Mouse (Mus musculus) kidney, embryonic 16.5 days (tissue): ENCODE measurements around the gene Asb13. TPM values are rescaled to one million over a fixed set of nuclear protein-coding genes. Genes with fewer than 3 reads are reported as not detected.

ENCODE experiments used
- ATAC-seq: fragments of 200-750 bp; cut with Nextera tagmentation; 2 replicates; pipeline ENCODE4 v1.8.0; 2017; ENCODE audit warnings: moderate TSS enrichment; ENCODE audit not compliant: low FRiP score, low TSS enrichment
- H3K27ac ChIP-seq: fragments of 300-500 bp; sonication (generic); 2 replicates; pipeline ENCODE4 v1.5.1; 2014; ENCODE audit warnings: low read length
- H3K27me3 ChIP-seq: fragments of 300-500 bp; sonication (generic); 2 replicates; pipeline ENCODE4 v1.6.1; 2014; ENCODE audit warnings: low read length, control low read depth, mixed read lengths; ENCODE audit not compliant: insufficient read depth
- H3K36me3 ChIP-seq: fragments of 300-500 bp; sonication (generic); 2 replicates; pipeline ENCODE4 v1.6.1; 2014; ENCODE audit warnings: low read length, control low read depth, mixed read lengths; ENCODE audit not compliant: insufficient read depth
- H3K4me1 ChIP-seq: fragments of 300-500 bp; sonication (generic); 2 replicates; pipeline ENCODE4 v1.6.1; 2014; ENCODE audit warnings: low read length, control low read depth, mixed read lengths; ENCODE audit not compliant: insufficient read depth
- H3K4me2 ChIP-seq: fragments of 300-500 bp; sonication (generic); replicated peaks from 2 replicates; pipeline ENCODE4 v1.6.1; 2014; ENCODE audit warnings: low read depth, low read length
- H3K4me3 ChIP-seq: fragments of 300-500 bp; sonication (generic); 2 replicates; pipeline ENCODE4 v1.5.1; 2014; ENCODE audit warnings: mild to moderate bottlenecking, low read length
- H3K9ac ChIP-seq: fragments of 300-500 bp; sonication (generic); replicated peaks from 2 replicates; pipeline ENCODE4 v1.6.1; 2014; ENCODE audit warnings: low read length
- H3K9me3 ChIP-seq: fragments of 300-500 bp; sonication (generic); 2 replicates; pipeline ENCODE4 v1.6.1; 2016; ENCODE audit warnings: low read length, control low read depth
- WGBS: fragments of 180-500 bp; shearing (Covaris S2); extraction: QIAGEN DNeasy Blood & Tissue Kit; methylation state at CpG from one replicate; pipeline ENCODE4 v1.1.7; 2014; 5-methylcytosine and 5-hydroxymethylcytosine counted together
- polyA plus RNA-seq: library from polyadenylated mRNA; unstranded; fragments of >200 nt; fragmentation: Nextera tagmentation; extraction: Ambion mirVana; gene quantifications from 2 replicates; pipeline ENCODE4 v1.2.1, GENCODE M21; 2015

The Asb13 gene
- polyA plus RNA-seq, result 16.0 and 19.8 TPM in 2 replicates

DNA sequence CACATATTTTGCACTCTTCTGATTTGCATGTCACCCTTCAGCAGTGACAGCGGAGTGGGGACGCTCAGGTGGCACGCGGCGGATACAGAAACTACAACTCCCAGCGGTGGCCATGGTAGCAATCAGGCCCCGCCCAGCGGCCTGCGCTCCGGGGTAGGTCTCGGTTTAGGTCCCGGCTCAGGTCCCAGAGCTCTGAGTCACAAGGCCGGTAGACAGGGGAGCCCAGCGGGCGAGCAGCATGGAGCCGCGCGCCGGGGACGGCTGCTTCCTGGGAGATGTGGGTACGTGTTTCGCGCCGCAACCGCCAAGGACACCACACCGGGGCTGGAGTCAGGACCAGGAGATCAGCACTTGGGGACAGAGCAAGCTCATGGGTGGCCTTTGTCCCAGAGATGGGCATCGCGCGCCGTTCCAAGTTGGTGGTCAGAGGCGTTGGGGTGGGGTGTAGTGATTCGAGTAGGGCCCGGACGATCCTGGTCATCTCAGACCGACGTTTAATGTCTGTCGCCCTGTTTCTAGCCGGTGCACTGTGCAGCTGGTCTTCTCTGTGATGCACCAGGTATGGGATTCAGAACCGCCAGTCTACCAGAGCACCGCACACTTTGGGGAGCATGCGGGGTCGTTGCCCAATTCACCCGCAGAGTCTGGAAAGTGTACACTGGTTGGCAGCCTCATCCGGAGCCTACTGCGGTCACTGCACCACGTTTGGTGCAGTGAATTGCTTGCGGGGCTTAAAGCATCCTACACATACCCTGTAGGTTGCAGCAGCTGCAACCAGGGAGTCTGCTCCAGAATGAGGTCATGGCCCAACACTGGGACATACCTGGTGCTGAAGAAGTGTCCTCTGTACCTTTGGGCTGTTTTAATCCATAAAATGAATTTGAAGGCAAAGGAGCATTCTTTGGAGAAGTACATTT lies at the start of gene Asb13:
Gene Asb13 (plus strand): TSS at position 138 of the 917 bp plus-strand sequence.
- Histone ChIP-seq H3K4me2 (peak within 1 kb of the TSS; percentile 83), H3K36me3 (no peaks in the 10 kb centered on the region), H3K4me1 (peaks cover 8% of the 10 kb centered on the region; the same call in 1 of the 2 replicates), H3K9me3 (peaks cover 4% of the 10 kb centered on the region; the same call in 1 of the 2 replicates), H3K27ac (no peak within 1 kb of the TSS), H3K27me3 (no peaks in the 10 kb centered on the region), H3K9ac (peak within 1 kb of the TSS; percentile 84), H3K4me3 (peak within 1 kb of the TSS; percentile 78)
- under 1% methylated on average over 47 of the region's 47 CpGs for WGBS
- peak; percentile 97 for ATAC-seq

GRCm38 (mm10) chr13:3590789-3591188 lies 43.0 kb upstream of the Asb13 start:
- 90% methylated on average over 3 of the region's 3 CpGs for WGBS
- peaks cover 39% of the 10 kb centered on the region for H3K36me3 ChIP-seq

GRCm38 (mm10) chr13:3594311-3594710 lies 39.5 kb upstream of the Asb13 start:
- Histone ChIP-seq H3K4me1 (no peaks in the 10 kb centered on the region), H3K36me3 (peaks cover 34% of the 10 kb centered on the region), H3K9ac (no peak overlapping the region), H3K4me2 (no peak overlapping the region), H3K27ac (no peak overlapping the region), H3K27me3 (no peaks in the 10 kb centered on the region), H3K4me3 (no peak overlapping the region), H3K9me3 (no peaks in the 10 kb centered on the region)
- WGBS, result 83% methylated on average over 1 of the region's 1 CpGs
- no peak for ATAC-seq

More at GRCm38 (mm10) chr13:3590789-3591188, 43.0 kb upstream of the Asb13 start:
- Histone ChIP-seq H3K4me2 (no peak overlapping the region), H3K9me3 (no peaks in the 10 kb centered on the region), H3K4me1 (no peaks in the 10 kb centered on the region), H3K27ac (no peak overlapping the region), H3K9ac (no peak overlapping the region), H3K27me3 (no peaks in the 10 kb centered on the region), H3K4me3 (no peak overlapping the region)
- no peak for ATAC-seq

GRCm38 (mm10) chr13:3596232-3596631 lies 37.6 kb upstream of the Asb13 start:
- ATAC-seq, result no peak
- H3K36me3 ChIP-seq, result peaks cover 25% of the 10 kb centered on the region
- WGBS, result 95% methylated on average over 6 of the region's 6 CpGs
- no peaks in the 10 kb centered on the region for H3K27me3 ChIP-seq
- H3K4me3 ChIP-seq, result no peak overlapping the region
- H3K4me2 ChIP-seq, result no peak overlapping the region
- H3K27ac ChIP-seq, result no peak overlapping the region
- H3K9ac ChIP-seq, result no peak overlapping the region
- H3K4me1 ChIP-seq, result no peaks in the 10 kb centered on the region
- H3K9me3 ChIP-seq, result no peaks in the 10 kb centered on the region

DNA sequence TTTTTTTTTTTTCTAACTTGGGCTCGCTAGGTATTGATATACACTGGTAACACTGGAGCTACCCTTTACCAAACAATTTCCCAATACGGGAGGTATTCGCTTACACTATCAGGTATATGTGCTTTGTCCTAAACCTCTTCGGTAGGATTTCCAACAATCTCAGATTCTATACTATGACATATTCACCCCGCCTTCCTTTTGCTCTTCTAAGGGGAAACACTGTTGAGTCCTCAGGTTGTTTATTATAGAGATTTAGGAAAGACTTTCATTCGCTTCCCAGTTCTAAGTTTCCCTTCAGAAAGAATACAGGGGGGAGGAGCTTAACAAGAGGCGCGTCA lies 24.1 kb upstream of the Asb13 start:
- no peaks in the 10 kb centered on the region for H3K36me3 ChIP-seq
- 17% methylated on average over 8 of the region's 8 CpGs for WGBS
- H3K27ac ChIP-seq, result peak overlapping the region; percentile 88; the same call in 1 of the 2 replicates
- ATAC-seq, result no peak
- peak overlapping the region; percentile 88 for H3K9ac ChIP-seq
- H3K4me2 ChIP-seq, result peak overlapping the region; percentile 64
- H3K9me3 ChIP-seq, result peaks cover 6% of the 10 kb centered on the region; the same call in 1 of the 2 replicates
- peak overlapping the region; percentile 96 for H3K4me3 ChIP-seq
- H3K4me1 ChIP-seq, result 0 out of 2 replicates have a peak, but pooled peaks cover 2% of the 10 kb centered on the region
- no peaks in the 10 kb centered on the region; the same call in 1 of the 2 replicates for H3K27me3 ChIP-seq

- H3K4me1 ChIP-seq, result 0 out of 2 replicates have a peak, but pooled peaks cover 2% of the 10 kb centered on the region
- under 1% methylated on average over 40 of the region's 50 CpGs for WGBS
These were observed 23.6 kb upstream of the Asb13 start for GRCm38 (mm10) chr13:3610118-3610794.

GRCm38 (mm10) chr13:3610795-3611438 lies 22.9 kb upstream of the Asb13 start, which contains the start of gene Fam208b:
Gene Fam208b (minus strand): TSS chr13:3611108.
- Histone ChIP-seq H3K4me3 (peak within 1 kb of the TSS; percentile 96), H3K4me1 (0 out of 2 replicates have a peak, but pooled peaks cover 2% of the 10 kb centered on the region), H3K4me2 (peak within 1 kb of the TSS; percentile 64), H3K9ac (peak within 1 kb of the TSS; percentile 88), H3K27ac (peak within 1 kb of the TSS; percentile 88), H3K36me3 (no peaks in the 10 kb centered on the region), H3K27me3 (no peaks in the 10 kb centered on the region; the same call in 1 of the 2 replicates), H3K9me3 (peaks cover 6% of the 10 kb centered on the region; the same call in 1 of the 2 replicates)
- WGBS, result 1% methylated on average over 58 of the region's 58 CpGs
- ATAC-seq, result peak; percentile 100

More at GRCm38 (mm10) chr13:3610118-3610794, 23.6 kb upstream of the Asb13 start:
- Histone ChIP-seq H3K4me3 (peak overlapping the region; percentile 96), H3K36me3 (no peaks in the 10 kb centered on the region), H3K27me3 (no peaks in the 10 kb centered on the region; the same call in 1 of the 2 replicates), H3K4me2 (peak overlapping the region; percentile 64), H3K27ac (peak overlapping the region; percentile 88), H3K9ac (peak overlapping the region; percentile 88), H3K9me3 (peaks cover 6% of the 10 kb centered on the region; the same call in 1 of the 2 replicates)
- ATAC-seq, result peak; percentile 7

GRCm38 (mm10) chr13:3627139-3627538 lies 6.7 kb upstream of the Asb13 start:
- no peak for ATAC-seq
- Histone ChIP-seq H3K27me3 (no peaks in the 10 kb centered on the region), H3K4me1 (no peaks in the 10 kb centered on the region), H3K27ac (no peak overlapping the region), H3K36me3 (no peaks in the 10 kb centered on the region), H3K4me3 (no peak overlapping the region), H3K9ac (no peak overlapping the region), H3K4me2 (no peak overlapping the region), H3K9me3 (peaks cover 10% of the 10 kb centered on the region; the same call in 1 of the 2 replicates)
- 61% methylated on average over 3 of the region's 3 CpGs for WGBS

DNA sequence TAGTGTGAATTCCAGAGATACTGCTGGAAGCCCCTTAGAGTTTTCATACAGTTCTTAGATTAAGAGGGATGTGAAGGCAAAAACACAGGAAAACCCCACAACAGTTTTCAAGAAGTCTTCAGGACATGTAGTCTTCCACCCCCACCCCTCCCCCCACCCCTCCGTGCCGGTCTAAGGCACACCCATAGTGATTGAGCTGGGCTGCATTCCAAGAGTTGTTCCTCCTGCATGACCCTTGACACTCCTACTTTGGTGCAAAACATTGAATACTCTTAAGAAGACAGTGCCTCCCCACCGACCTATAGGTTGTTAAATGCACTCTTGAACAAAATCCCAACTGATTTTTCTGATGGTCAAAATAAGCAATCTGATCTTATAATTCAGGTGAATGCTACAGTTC lies 5.7 kb upstream of the Asb13 start:
- H3K4me2 ChIP-seq, result no peak overlapping the region
- H3K27ac ChIP-seq, result no peak overlapping the region
- 15% methylated on average over 3 of the region's 3 CpGs for WGBS
- no peaks in the 10 kb centered on the region for H3K27me3 ChIP-seq
- peaks cover 9% of the 10 kb centered on the region; the same call in 1 of the 2 replicates for H3K9me3 ChIP-seq
- no peak overlapping the region for H3K4me3 ChIP-seq
- ATAC-seq, result peak; percentile 83; the same call in 1 of the 2 replicates
- H3K9ac ChIP-seq, result no peak overlapping the region
- no peaks in the 10 kb centered on the region for H3K36me3 ChIP-seq
- no peaks in the 10 kb centered on the region for H3K4me1 ChIP-seq
